ENCODE assay signal across 28 mouse cellular contexts in genomic region chr3:154359231-154359630, GRCm38 (mm10). TPM values are rescaled to one million over a fixed set of nuclear protein-coding genes. Genes with fewer than 3 reads are reported as not detected.
DNase-seq lines count a peak whose midpoint lies in the region; ATAC-seq and TF ChIP-seq lines count a peak whose summit lies in the region.
"Had no signal": no experiment of that assay in that cellular context is flagged by ENCODE, and none has a peak within 500 bp of the region (broad histone marks: within the 10 kb centered on the region; RNA-seq: fewer than 3 reads in every experiment).

No protein-coding gene starts in this region.

- no peak for TF ChIP-seq EP300 in liver, postnatal 0 days (IDR thresholded peaks at IDR 0.05; ENCODE audit: low read depth)

- no peak overlapping the region for H3K4me2 ChIP-seq in midbrain, embryonic 11.5 days
- no peak overlapping the region for H3K4me2 ChIP-seq in liver, postnatal 0 days (ENCODE audit: low read depth, low read length)

- H3K36me3 ChIP-seq in midbrain, embryonic 11.5 days (ENCODE audit: control insufficient read depth, insufficient read depth, low read length): no peaks in the 10 kb centered on the region
- H3K36me3 ChIP-seq in midbrain, embryonic 10.5 days: no peaks in the 10 kb centered on the region
- H3K36me3 ChIP-seq in liver, postnatal 0 days (replicated peaks; ENCODE audit: insufficient read depth, low read length): no peaks in the 10 kb centered on the region
- H3K36me3 ChIP-seq: G1E had no signal

- no peak for ATAC-seq in midbrain, embryonic 11.5 days (ENCODE audit: low FRiP score)
- no peak for ATAC-seq in liver, postnatal 0 days
- ATAC-seq: activated CD4-positive, CD25-positive, alpha-beta regulatory T cell, adult 4 months; CD4-positive, CD25-positive, alpha-beta regulatory T cell, adult 4 months; Patski had no signal

- H3K9ac ChIP-seq in midbrain, embryonic 11.5 days (ENCODE audit: low read length): no peak overlapping the region
- no peak overlapping the region for H3K9ac ChIP-seq in liver, postnatal 0 days (replicated peaks)

- H3K27ac ChIP-seq in midbrain, embryonic 11.5 days (ENCODE audit: low read depth, low read length): no peak overlapping the region
- no peak overlapping the region for H3K27ac ChIP-seq in midbrain, embryonic 10.5 days (replicated peaks)
- no peak overlapping the region for H3K27ac ChIP-seq in liver, postnatal 0 days (ENCODE audit: low read depth)

- no peaks in the 10 kb centered on the region for H3K4me1 ChIP-seq in midbrain, embryonic 11.5 days (ENCODE audit: control insufficient read depth, insufficient read depth, low read length)
- no peaks in the 10 kb centered on the region for H3K4me1 ChIP-seq in midbrain, embryonic 10.5 days
- H3K4me1 ChIP-seq in liver, postnatal 0 days (ENCODE audit: insufficient read depth): no peaks in the 10 kb centered on the region

- no peak for TF ChIP-seq CTCF in liver, postnatal 0 days (IDR thresholded peaks at IDR 0.05; ENCODE audit: low read depth)

- no peaks in the 10 kb centered on the region for H3K27me3 ChIP-seq in midbrain, embryonic 11.5 days (ENCODE audit: control insufficient read depth, insufficient read depth, low read length)
- H3K27me3 ChIP-seq in midbrain, embryonic 10.5 days (ENCODE audit: low read depth, poor library complexity, severe bottlenecking): no peaks in the 10 kb centered on the region
- H3K27me3 ChIP-seq in liver, postnatal 0 days (ENCODE audit: insufficient read depth, low read length): no peaks in the 10 kb centered on the region
- H3K27me3 ChIP-seq: CH12.LX, Patski had no signal

- intact Hi-C loops in heart, postnatal 25 days (cut with DNase I): no loop called here

- WGBS in midbrain, embryonic 11.5 days: 80% methylated on average over 2 of the region's 2 CpGs
- 71% methylated on average over 2 of the region's 2 CpGs for WGBS in midbrain, embryonic 10.5 days
- 71% methylated on average over 2 of the region's 2 CpGs for WGBS in liver, postnatal 0 days (ENCODE audit: insufficient replicate concordance)

- DNase-seq in midbrain, embryonic 11.5 days (ENCODE audit: low spot score, missing footprints): peak; percentile 10
- DNase-seq in midbrain, embryonic 10.5 days (ENCODE audit: low spot score): no peak
- DNase-seq in ES-CJ7 (ENCODE audit: low read depth, low spot score): peak; percentile 19
- peak; percentile 74 for DNase-seq in R1 (ENCODE audit: low read depth, low spot score)
- DNase-seq in ZHBTc4 (ENCODE audit: low read depth, low spot score): peak; percentile 54
- no peak for DNase-seq in ovary, postnatal 36 days (ENCODE audit: low spot score)
- DNase-seq in liver, postnatal 0 days: no peak
- no peak for DNase-seq in heart, postnatal 25 days (ENCODE audit: low spot score)
- DNase-seq: adrenal gland, adult 2 months; adrenal gland, adult 8-10 months; adrenal gland, postnatal 10 days; adrenal gland, postnatal 14 days; adrenal gland, postnatal 25 days; adrenal gland, postnatal 36 days; B cell, adult 2 months; cerebellum, adult 11 months; cerebellum, adult 11-12 months; cerebellum, adult 18-20 months; cerebellum, adult 2 months; cerebellum, adult 8-10 months had no signal

- H3K4me3 ChIP-seq in midbrain, embryonic 11.5 days (ENCODE audit: low read depth, low read length): no peak overlapping the region
- no peak overlapping the region for H3K4me3 ChIP-seq in midbrain, embryonic 10.5 days
- no peak overlapping the region for H3K4me3 ChIP-seq in liver, postnatal 0 days (ENCODE audit: low read depth, low read length)

- no peaks in the 10 kb centered on the region for H3K9me3 ChIP-seq in midbrain, embryonic 11.5 days (ENCODE audit: control insufficient read depth, low read length)
- H3K9me3 ChIP-seq in midbrain, embryonic 10.5 days (replicated peaks): no peaks in the 10 kb centered on the region
- H3K9me3 ChIP-seq in liver, postnatal 0 days (ENCODE audit: low read length): no peaks in the 10 kb centered on the region

RNA-seq across cellular contexts. Expression of gene Lhx8, which starts 28.8 kb away (rescaled TPM):
- polyA plus RNA-seq in midbrain, embryonic 11.5 days (2014; fragmentation: Nextera tagmentation; extraction: Ambion mirVana): 0.27 TPM in 1 of 2 replicates, not detected in the other
- polyA plus RNA-seq in midbrain, embryonic 10.5 days (2016; fragmentation: Nextera tagmentation; extraction: Ambion mirVana): 0.31 and 0.84 TPM in 2 replicates
- polyA plus RNA-seq in liver, postnatal 0 days (2015; fragmentation: Nextera tagmentation; extraction: Ambion mirVana): not detected in 2 replicates
- total RNA-seq in heart, postnatal 25 days (2021): not detected
- total RNA-seq: adrenal gland, postnatal 25 days; CH12.LX; ES-E14; MEL had no signal
- polyA plus RNA-seq: activated CD4-positive, CD25-positive, alpha-beta regulatory T cell, adult 4 months; C2C12; CD4-positive, CD25-positive, alpha-beta regulatory T cell, adult 4 months; cerebellum, adult 2 months; G1E; Patski had no signal

Comparison
In these comparisons a context has a peak if more than half of its experiments do, and no peak if none do; other contexts are left out.
1. DNase-seq: peak in midbrain, embryonic 11.5 days (single experiment), ES-CJ7 (single experiment), R1 (single experiment) and ZHBTc4 (single experiment); none in midbrain, embryonic 10.5 days (single experiment), ovary, postnatal 36 days (single experiment), liver, postnatal 0 days (single experiment) and heart, postnatal 25 days (single experiment).